Mouse (Mus musculus) liver (tissue): ENCODE measurements around the gene Slc1a4.

ENCODE experiments used
- DNase-seq: peaks from one replicate; pipeline ENCODE4 v3.0.0-alpha.2; 2020; ENCODE audit warnings: mixed read lengths

Slc1a4 gene

DNA sequence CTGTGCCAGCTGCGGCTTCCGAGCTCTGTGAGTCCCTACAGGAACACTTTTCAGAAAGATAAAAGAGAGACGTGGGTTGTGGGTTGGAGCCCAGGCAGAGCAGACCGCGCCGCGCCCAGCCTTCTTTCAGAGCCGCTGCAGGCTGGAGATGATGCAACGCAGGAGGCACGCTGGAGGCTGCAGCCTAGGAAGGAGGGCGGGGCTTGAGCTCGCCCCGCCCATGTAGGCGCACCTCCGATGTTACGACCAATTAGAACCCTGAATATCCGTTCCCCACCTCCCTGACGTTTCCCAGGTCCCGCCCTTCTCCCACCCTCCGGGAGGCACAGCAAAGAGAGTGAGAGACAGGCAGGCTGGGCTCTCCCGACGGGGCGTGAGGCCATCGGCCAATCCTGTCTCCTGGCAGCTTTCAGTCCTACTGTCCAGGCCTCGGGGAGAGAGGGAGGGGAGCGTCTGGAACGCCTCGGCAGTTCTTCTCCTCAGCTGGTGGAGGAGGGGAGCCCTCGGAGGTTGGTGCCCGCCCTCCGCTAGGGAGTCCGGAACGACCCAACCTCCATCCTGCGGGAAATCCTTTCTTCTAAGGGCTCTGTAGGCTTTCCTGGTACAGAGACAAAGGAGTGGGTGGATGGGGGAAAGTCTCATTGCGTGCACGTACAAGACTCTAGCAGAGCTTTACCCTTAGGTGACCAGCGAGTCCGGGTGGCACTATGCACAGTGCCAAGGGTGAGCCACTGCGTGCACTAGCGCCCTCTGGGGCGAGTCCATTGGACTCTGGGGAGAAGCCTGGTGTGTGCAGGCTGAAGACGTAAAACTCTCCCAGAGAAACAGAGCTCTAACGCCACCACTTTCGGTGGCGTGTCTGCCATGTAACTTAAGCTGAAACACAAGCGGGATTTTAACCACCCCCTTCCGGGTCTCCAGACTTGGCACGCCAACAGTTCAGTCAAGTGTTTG lies at the start of gene Slc1a4:
Slc1a4 (minus strand) TSS at position 153 of the 954 bp plus-strand sequence.
- DNase-seq, result peak; percentile 98

DNA sequence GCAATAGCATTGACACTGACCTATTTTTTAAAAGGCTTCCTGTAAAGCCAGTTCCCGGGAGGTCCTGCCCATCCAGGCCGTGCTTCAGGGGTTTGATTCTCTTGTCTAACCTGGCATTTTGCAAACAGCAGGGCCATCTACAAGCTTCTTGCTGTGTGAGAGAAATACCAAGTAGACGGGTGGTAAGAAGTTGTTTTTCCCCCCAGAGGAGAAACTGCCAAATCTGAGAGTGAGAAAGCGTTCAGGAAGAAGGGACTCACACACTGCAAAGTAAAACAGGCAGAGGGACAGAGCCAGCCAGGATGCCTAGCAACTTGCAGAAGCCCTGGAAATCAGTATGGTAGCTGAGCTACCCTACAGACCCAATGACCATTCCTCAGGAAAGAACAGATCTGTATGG lies 47.6 kb upstream of the Slc1a4 start:
- no peak for DNase-seq

DNA sequence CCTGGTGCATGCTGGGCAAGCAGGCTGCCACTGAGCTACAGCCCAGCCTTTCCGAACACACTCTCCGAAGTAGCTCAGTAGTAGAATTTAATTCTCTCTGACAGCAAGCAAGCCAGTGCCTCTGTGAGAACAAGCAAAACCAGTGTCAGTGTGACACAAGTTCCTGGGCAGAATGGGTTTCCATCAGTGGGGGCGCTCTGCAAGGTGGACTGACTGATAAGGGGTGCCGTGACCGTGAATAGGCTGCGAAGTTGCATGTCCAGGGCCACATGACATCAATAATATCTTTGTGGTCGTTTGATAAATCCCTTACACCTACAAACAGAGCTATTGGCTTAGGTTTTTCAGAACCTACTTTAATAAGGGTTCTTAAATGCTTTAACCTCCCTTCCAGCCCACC lies 44.1 kb upstream of the Slc1a4 start:
- DNase-seq, result peak; percentile 30

DNA sequence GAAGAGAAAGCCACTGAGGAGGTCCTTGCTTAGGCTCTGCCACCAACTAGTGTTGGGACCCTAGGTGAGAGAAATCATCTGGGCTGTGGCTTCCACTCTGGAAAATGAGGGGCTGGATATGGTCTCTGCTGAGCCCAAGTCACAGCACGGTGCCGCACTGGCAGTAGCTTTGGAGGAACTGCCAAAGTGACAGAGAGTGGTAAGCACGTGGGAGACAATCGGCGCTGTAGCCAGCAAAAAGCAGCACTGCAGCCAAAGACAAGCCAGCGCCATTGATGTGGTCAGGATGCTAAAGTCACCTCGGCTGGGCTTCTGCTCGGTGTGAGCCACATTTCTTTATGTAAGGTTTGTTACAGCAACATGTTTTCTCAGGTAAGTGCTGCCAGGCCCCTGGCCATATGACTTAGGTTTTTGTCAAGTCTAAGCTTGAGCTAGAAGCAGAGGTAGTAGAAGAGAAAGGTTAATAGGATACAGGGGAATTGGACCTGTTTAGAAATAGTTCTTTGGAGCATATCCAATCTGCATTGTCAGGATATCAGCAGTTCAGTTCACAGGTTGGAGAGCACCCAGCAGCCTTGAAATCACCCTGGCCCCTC lies 40.2 kb upstream of the Slc1a4 start:
- DNase-seq, result no peak

DNA sequence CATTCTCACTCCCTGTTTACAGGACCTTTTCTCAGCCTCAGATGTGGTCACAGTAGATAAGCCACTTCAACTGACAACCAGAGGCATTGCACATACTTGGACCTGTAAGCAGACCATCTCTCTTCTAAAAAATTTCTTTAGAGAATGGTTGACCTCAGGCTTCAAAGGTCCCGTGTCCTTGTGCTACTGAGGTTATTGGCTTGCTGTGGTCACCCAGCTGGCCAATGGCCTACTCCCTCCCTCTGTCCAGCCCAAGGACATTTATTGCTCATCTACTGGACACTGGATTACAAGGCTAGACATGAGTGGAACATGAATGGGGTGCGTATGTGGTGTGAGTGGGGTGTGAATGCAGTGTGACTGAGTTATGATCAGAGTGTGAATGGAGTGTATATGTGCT lies 38.0 kb upstream of the Slc1a4 start:
- DNase-seq, result no peak

DNA sequence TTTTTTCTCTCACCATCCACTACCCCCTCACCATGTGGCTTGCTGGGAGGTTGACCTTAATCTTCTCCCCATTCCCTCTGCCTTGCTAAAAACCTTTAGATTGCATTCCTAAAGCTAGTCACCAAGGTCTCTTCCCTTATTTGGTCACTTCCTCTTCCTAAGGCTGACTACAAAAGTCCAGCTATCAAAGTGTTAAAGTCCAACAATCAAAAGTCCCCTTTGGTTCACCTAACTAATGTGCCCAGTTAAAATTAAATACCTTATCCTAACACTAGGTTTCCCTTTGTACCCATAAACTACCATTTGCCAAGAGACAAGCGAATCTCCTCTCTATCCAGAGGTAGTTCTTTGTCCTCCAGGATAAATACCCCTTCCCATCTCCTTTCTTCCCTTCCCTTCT lies 33.9 kb upstream of the Slc1a4 start:
- no peak for DNase-seq

- no peak for DNase-seq
Measured at GRCm38 (mm10) chr11:20361354-20361753, 28.8 kb upstream of the Slc1a4 start.

GRCm38 (mm10) chr11:20357684-20358447 lies 25.4 kb upstream of the Slc1a4 start:
- DNase-seq, result no peak

GRCm38 (mm10) chr11:20348466-20348865 lies 16.0 kb upstream of the Slc1a4 start:
- no peak for DNase-seq

GRCm38 (mm10) chr11:20347548-20347947 lies 15.0 kb upstream of the Slc1a4 start:
- DNase-seq, result no peak

- no peak for DNase-seq
Measured at GRCm38 (mm10) chr11:20346369-20346768, 13.9 kb upstream of the Slc1a4 start.

DNA sequence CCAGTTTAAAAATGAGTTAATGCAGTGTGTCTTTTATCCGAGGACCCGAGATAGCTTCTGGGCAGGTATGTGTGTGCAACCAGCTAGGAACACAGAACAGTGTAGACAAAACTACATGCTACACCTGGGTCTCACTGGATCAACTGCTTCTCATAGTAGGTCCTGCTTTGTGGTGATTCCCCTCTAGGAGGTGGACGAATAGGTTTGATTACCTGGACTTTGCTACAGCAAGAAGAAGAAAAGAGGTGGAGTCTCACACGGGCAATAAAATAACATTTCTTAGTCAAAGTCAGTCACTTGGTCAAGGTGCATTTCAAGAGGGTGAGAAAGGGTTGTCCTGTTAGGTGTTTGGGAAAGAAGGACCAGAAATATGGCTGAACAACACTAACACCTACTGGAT lies 11.4 kb upstream of the Slc1a4 start:
- no peak for DNase-seq

DNA sequence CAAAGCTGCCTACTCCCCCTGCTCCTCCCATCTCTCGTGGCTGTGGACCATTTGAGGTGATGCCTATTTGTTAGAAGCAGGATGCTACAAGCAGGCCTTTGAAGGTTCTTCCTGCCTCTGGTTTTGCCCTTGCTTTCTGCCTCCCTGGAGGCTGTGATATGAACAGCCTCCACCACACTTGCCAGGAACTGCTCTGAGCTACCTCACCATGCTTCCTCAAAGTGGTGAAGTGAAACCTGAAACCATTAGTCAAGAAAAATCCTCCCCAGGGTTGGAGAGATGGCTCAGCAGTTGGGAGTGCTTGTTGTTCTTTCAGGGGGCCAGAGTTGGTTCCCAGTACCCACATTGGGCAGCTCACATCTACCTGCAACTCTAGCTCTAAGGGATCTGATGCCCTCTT lies 9.1 kb upstream of the Slc1a4 start:
- no peak for DNase-seq

GRCm38 (mm10) chr11:20338703-20339102 lies 6.2 kb upstream of the Slc1a4 start:
- DNase-seq, result no peak

- DNase-seq, result no peak
Measured at GRCm38 (mm10) chr11:20334301-20334700, 1.8 kb upstream of the Slc1a4 start.

- DNase-seq, result peak; percentile 68
Measured at GRCm38 (mm10) chr11:20331690-20332537, 599 bp downstream of the Slc1a4 start.

GRCm38 (mm10) chr11:20331027-20331689 lies 1.4 kb downstream of the Slc1a4 start:
- DNase-seq, result no peak

DNA sequence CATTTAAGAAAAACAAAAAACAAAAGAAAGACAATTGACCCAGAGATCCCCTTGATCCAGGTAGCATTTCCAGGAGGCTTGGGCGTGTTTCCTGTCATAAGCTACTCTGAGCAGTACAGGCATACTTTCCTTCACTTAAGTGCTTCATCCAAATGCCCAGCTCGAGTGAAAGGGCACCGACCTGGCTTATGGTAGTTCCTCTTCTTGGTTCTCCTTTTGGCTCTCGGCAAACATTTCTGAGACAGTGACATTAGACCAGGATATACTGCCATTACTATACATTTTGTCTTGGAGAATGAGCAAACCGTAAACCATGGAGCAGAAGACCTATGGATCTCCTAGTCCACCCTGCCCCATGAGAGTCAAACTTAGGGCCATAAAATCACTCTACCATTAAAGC lies 2.8 kb downstream of the Slc1a4 start:
- DNase-seq, result no peak

DNA sequence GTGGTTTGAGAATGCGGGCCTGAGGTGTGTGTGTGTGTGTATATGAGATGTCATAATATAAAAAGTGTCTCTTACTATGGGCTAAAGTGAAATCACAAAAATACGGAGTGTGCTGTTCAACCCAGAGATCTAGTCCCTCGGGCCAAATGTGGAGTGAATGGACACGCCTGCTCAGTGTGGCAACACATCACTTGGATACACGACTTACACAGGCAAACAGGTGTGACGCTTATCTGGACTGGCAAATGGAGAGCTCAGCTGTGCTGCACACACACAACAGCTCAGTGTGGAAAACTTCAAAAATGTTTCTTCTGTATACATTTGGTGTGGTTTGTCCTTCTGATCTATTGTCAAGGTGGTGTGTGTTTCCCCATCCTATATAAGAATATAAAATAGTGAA lies 3.7 kb downstream of the Slc1a4 start:
- DNase-seq, result no peak

- DNase-seq, result no peak
Measured at GRCm38 (mm10) chr11:20326328-20326995, 6.1 kb downstream of the Slc1a4 start.

- no peak for DNase-seq
Measured at GRCm38 (mm10) chr11:20325073-20325694, 7.3 kb downstream of the Slc1a4 start.
